Mouse (Mus musculus): ENCODE data around the gene Dnmt1. TPM values are rescaled to one million over a fixed set of nuclear protein-coding genes. Genes with fewer than 3 reads are reported as not detected.

Gene Dnmt1
- total RNA-seq, 2 experiments from 2014 or later, result 39.9 to 43.6 TPM

DNA sequence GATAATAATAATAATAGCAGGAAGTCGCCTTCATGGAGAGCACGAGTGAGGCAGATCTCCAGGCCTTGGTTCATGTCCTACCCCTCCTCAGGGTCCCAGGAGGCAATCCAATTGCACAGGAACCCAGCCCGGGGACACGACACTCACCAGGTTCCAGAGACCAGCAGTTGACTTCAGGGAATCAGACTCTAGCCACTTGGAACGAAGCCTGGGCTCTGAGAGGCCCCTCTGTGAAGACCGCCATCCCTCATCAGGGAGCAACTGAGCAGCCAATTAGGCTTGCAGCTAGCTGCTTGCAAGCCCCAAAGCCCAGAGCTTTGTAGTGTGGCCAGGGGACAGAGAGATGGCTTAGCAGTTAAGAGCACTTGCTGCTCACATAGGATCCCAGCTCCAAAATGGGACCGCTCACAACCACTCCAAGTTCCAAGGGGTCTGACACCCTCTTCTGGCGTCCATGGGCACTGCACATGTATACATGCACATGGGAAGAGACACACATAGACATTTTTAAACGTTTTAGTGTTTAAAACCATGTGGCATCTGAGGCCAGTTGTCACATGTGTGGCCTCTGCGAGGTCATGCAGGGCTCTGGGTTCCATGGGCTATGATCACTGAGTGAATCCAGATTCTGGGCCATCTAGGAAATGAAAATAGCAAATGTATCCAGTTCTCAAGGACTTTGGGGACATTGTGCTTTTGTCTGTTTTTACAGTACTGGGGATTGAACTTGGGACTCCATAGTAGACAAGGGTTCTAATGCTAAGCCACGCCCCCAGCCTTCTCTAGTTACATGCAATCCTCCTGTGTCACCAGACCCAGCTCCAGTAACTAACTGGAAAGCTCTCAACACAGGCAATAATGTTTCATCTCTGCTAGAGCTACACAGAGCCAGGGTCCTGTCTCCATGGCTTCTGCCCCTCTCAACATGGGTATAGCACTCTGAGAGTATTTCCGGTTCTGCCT, 89.2 kb downstream of the Dnmt1 start:
- intact Hi-C loops (cut with DNase I), result no loop called here
- DNase-seq (ENCODE audit: low spot score in 2 of 2), result no peak

GRCm38 (mm10) chr9:20869246-20869645, 90.4 kb downstream of the Dnmt1 start:
- intact Hi-C loops (cut with DNase I), result no loop called here
- DNase-seq (ENCODE audit: low spot score in 2 of 2), result no peak

DNA sequence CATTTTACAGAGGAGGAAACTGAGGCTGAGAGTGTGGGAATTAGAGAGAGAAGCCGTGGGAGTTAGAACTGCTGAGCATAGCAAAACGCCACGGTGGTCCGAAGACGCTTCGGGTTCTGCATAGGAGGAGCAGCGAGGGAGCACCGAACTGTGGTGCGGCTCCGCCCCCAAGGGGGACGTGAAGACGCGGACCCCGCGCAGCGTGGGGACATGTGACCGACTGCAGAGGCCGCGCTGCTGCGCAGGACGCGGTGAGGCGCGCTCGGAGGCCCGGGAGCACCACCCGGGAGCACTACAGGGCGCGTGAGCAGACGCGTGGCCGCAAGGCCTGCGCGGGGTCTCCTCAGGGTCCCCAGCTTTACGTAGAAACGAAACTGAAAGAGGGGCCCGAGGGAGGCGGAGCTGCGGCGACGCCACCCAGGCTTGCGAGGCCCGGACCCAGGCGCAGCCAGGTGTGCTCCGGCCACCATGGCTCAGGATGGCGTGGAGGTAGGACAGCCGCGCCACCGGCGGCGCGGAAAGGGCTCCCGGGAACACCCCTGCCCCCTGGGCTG, 91.2 kb downstream of the Dnmt1 start, which contains the start of gene A230050P20Rik:
Gene A230050P20Rik (plus strand): TSS at position 195 of the 554 bp plus-strand sequence.
- intact Hi-C loops (cut with DNase I), result no loop called here
- DNase-seq (ENCODE audit: low spot score in 2 of 2), result peak; percentile 81

- intact Hi-C loops (cut with DNase I), result no loop called here
- no peak for DNase-seq (ENCODE audit: low spot score in 2 of 2)
Measured at GRCm38 (mm10) chr9:20866879-20867278, 92.8 kb downstream of the Dnmt1 start.

GRCm38 (mm10) chr9:20862225-20862624, 97.5 kb downstream of the Dnmt1 start:
- intact Hi-C loops (cut with DNase I), result no loop called here
- no peak for DNase-seq (ENCODE audit: low spot score in 2 of 2)

GRCm38 (mm10) chr9:20861821-20862220, 97.9 kb downstream of the Dnmt1 start:
- DNase-seq (ENCODE audit: low spot score in 2 of 2), result no peak
- intact Hi-C loops (cut with DNase I), result no loop called here

GRCm38 (mm10) chr9:20859926-20860325, 99.8 kb downstream of the Dnmt1 start:
- intact Hi-C loops (cut with DNase I), result no loop called here

More at GRCm38 (mm10) chr9:20859926-20860325, 99.8 kb downstream of the Dnmt1 start:
- no peak for DNase-seq (ENCODE audit: low spot score in 2 of 2)

Small RNA genes within 50 kb of the gene (microRNA-seq; reads per million reads assigned to microRNA genes)
- gene Mir7081, result 0.79 to 1.0 reads per million in 2 experiments

Other genes starting within 250 kb of the Dnmt1 start
- gene Olfm2, start 213.5 kb downstream of the Dnmt1 start, total RNA-seq (2021), result 100 to 1,000 TPM; 205 to 210 TPM
- 1 to 10 TPM; 1.8 to 1.9 TPM for gene Col5a3, start 144.8 kb downstream of the Dnmt1 start, total RNA-seq (2021)
- gene Rdh8, start 141.4 kb downstream of the Dnmt1 start, total RNA-seq (2021), result not detected
- 10 to 100 TPM; 54.4 to 57.9 TPM for gene A230050P20Rik, start 91.2 kb downstream of the Dnmt1 start, total RNA-seq (2021)
- gene Angptl6, start 80.2 kb downstream of the Dnmt1 start, total RNA-seq (2021), result 10 to 100 TPM; 10.3 to 11.1 TPM
- gene Ppan, start 71.7 kb downstream of the Dnmt1 start, total RNA-seq (2021), result 10 to 100 TPM; 22.8 to 25.7 TPM
- gene Eif3g, start 61.3 kb downstream of the Dnmt1 start, total RNA-seq (2021), result 100 to 1,000 TPM; 119 to 124 TPM
- gene S1pr2, start 16.9 kb upstream of the Dnmt1 start, total RNA-seq (2021), result 1 to 10 TPM; 1.6 to 1.8 TPM
- 10 to 100 TPM; 58.7 to 62.9 TPM for gene Mrpl4, start 42.9 kb upstream of the Dnmt1 start, total RNA-seq (2021)
- gene Icam1, start 56.1 kb upstream of the Dnmt1 start, total RNA-seq (2021), result 1 to 10 TPM; 3.0 to 3.6 TPM
- under 1 TPM in 1 of 2 experiments, not detected in 1; 0.86 TPM for gene Icam4, start 69.5 kb upstream of the Dnmt1 start, total RNA-seq (2021)
- gene Icam5, start 72.2 kb upstream of the Dnmt1 start, total RNA-seq (2021), result 100 to 1,000 TPM; 294 to 307 TPM
- 1 to 10 TPM in 1 of 2 experiments, not detected in 1; 1.8 TPM for gene Zglp1, start 107.2 kb upstream of the Dnmt1 start, total RNA-seq (2021)
- under 1 TPM; 0.72 to 0.90 TPM for gene Gm49373, start 113.2 kb upstream of the Dnmt1 start, total RNA-seq (2021)
- 10 to 100 TPM; 54.8 to 55.0 TPM for gene Fdx1l, start 113.7 kb upstream of the Dnmt1 start, total RNA-seq (2021)
- gene Gm38431, start 132.1 kb upstream of the Dnmt1 start, total RNA-seq (2021), result 1 to 10 TPM; 1.8 to 2.6 TPM
- gene Raver1, start 132.1 kb upstream of the Dnmt1 start, total RNA-seq (2021), result 10 to 100 TPM; 30.0 to 30.9 TPM
- 10 to 100 TPM; 11.7 to 12.0 TPM for gene Tyk2, start 171.4 kb upstream of the Dnmt1 start, total RNA-seq (2021)
- 100 to 1,000 TPM; 128 to 131 TPM for gene Cdc37, start 190.1 kb upstream of the Dnmt1 start, total RNA-seq (2021)
- gene Pde4a, start 205.8 kb upstream of the Dnmt1 start, total RNA-seq (2021), result 10 to 100 TPM; 76.2 to 79.6 TPM